ENCODE assay signal across 15 mouse cellular contexts in the genomic region with DNA sequence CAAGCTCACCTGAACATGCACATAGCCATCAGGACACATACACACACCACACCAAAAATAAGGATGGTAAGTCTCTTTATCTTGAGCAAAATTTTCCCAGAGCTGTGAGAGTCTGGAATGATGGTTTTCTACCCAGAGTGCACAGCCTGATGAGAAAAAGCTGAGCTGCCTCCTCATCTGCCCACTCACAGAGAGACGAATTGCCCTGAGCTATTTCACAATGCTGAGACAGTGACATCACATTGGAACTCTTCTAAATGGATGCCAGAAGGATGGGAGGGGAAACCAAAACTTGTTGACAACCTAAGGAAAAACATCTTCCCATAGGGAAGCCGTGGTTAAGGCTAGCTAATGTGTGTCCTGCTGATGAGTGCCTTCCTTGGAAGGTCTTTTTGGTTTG.
DNase-seq lines count a peak whose midpoint lies in the region.
"Had no signal": no experiment of that assay in that cellular context is flagged by ENCODE, and none has a peak within 500 bp of the region (broad histone marks: within the 10 kb centered on the region; RNA-seq: fewer than 3 reads in every experiment).

No protein-coding gene starts in this region.

- intact Hi-C loops in left cerebral cortex, postnatal 25 days (cut with DNase I), result no loop called here

- peak; percentile 73 for DNase-seq in heart, adult 11 months
- no peak for DNase-seq in heart, adult 9 months (ENCODE audit: low spot score in 2 of 2)
- peak; percentile 7 to 57 for DNase-seq in left cerebral cortex, postnatal 25 days (ENCODE audit: low spot score in 2 of 2)
- DNase-seq in left cerebral cortex, adult 11 months (ENCODE audit: low spot score), result no peak
- peak; percentile 59 for DNase-seq in brain, adult 2 months (ENCODE audit: low read depth, low spot score)
- DNase-seq in lung, postnatal 10 days, result no peak
- DNase-seq in cerebellum, adult 18-20 months, result no peak
- DNase-seq: adrenal gland, adult 8-10 months; cerebellum, adult 8-10 months; heart, adult 2 months; kidney, adult 11 months; kidney, postnatal 36 days; retina, postnatal 1 day; thymus, adult 2 months; thymus, postnatal 4 days had no signal

Comparison
In these comparisons a context has a peak if more than half of its experiments do, and no peak if none do; other contexts are left out.
1. DNase-seq: peak in heart, adult 11 months (single experiment), left cerebral cortex, postnatal 25 days (2 of 2) and brain, adult 2 months (single experiment); none in heart, adult 9 months (0 of 2), left cerebral cortex, adult 11 months (single experiment), lung, postnatal 10 days (single experiment) and cerebellum, adult 18-20 months (0 of 2).